In genomic region chr11:45404377-45405029, GRCm38 (mm10) we compare ENCODE assay signal across 21 mouse cellular contexts.
DNase-seq lines count a peak whose midpoint lies in the region; ATAC-seq and TF ChIP-seq lines count a peak whose summit lies in the region.
"Had no signal": no experiment of that assay in that cellular context is flagged by ENCODE, and none has a peak within 500 bp of the region (broad histone marks: within the 10 kb centered on the region; RNA-seq: fewer than 3 reads in every experiment).

No protein-coding gene starts in this region.

- H3K36me3 ChIP-seq in hindbrain, embryonic 14.5 days (replicated peaks; ENCODE audit: control insufficient read depth, insufficient read depth), result no peaks in the 10 kb centered on the region
- H3K36me3 ChIP-seq in hindbrain, embryonic 12.5 days, result no peaks in the 10 kb centered on the region
- no peaks in the 10 kb centered on the region for H3K36me3 ChIP-seq in midbrain, postnatal 0 days (ENCODE audit: insufficient read depth, low read length)
- H3K36me3 ChIP-seq in midbrain, embryonic 15.5 days (replicated peaks), result no peaks in the 10 kb centered on the region
- H3K36me3 ChIP-seq in neural tube, embryonic 14.5 days (ENCODE audit: control insufficient read depth, insufficient read depth, low read length), result no peaks in the 10 kb centered on the region
- no peaks in the 10 kb centered on the region for H3K36me3 ChIP-seq in forebrain, embryonic 16.5 days (ENCODE audit: control insufficient read depth, insufficient read depth)
- H3K36me3 ChIP-seq: embryonic facial prominence, embryonic 12.5 days; G1E; heart, embryonic 15.5 days had no signal

- DNase-seq in cerebellum, postnatal 10 days, result peak; percentile 61 to 76
- no peak for DNase-seq in cerebellum, adult 18-20 months
- DNase-seq in hindbrain, embryonic 14.5 days (ENCODE audit: low spot score), result no peak
- DNase-seq in midbrain, postnatal 0 days (ENCODE audit: low spot score), result peak; percentile 38
- DNase-seq: adrenal gland, adult 8-10 months; adrenal gland, postnatal 36 days; B cell, adult 2 months; cerebellum, adult 9-10 months; forebrain, postnatal 0 days; gastrocnemius, postnatal 14 days; heart, adult 2 months; heart, postnatal 14 days had no signal

- 63% methylated on average over 10 of the region's 10 CpGs for WGBS in hindbrain, embryonic 14.5 days
- WGBS in hindbrain, embryonic 12.5 days, result 53% methylated on average over 10 of the region's 10 CpGs
- 83% methylated on average over 10 of the region's 10 CpGs for WGBS in midbrain, postnatal 0 days
- WGBS in midbrain, embryonic 15.5 days, result 80% methylated on average over 10 of the region's 10 CpGs
- WGBS in neural tube, embryonic 14.5 days, result 61% methylated on average over 10 of the region's 10 CpGs
- WGBS in forebrain, embryonic 16.5 days, result 82% methylated on average over 10 of the region's 10 CpGs

- no peak overlapping the region for H3K9ac ChIP-seq in hindbrain, embryonic 14.5 days
- no peak overlapping the region for H3K9ac ChIP-seq in hindbrain, embryonic 12.5 days
- no peak overlapping the region for H3K9ac ChIP-seq in midbrain, postnatal 0 days (replicated peaks; ENCODE audit: low read length, poor library complexity, severe bottlenecking)
- H3K9ac ChIP-seq in midbrain, embryonic 15.5 days, result no peak overlapping the region
- no peak overlapping the region for H3K9ac ChIP-seq in neural tube, embryonic 14.5 days (replicated peaks; ENCODE audit: low read depth, low read length)
- no peak overlapping the region for H3K9ac ChIP-seq in forebrain, embryonic 16.5 days (replicated peaks; ENCODE audit: low read depth, low read length)
- H3K9ac ChIP-seq: embryonic facial prominence, embryonic 12.5 days; forebrain, postnatal 0 days; heart, embryonic 15.5 days had no signal

- H3K9me3 ChIP-seq in hindbrain, embryonic 14.5 days (ENCODE audit: control insufficient read depth, low read length), result no peaks in the 10 kb centered on the region
- H3K9me3 ChIP-seq in hindbrain, embryonic 12.5 days (replicated peaks), result no peaks in the 10 kb centered on the region
- no peaks in the 10 kb centered on the region for H3K9me3 ChIP-seq in midbrain, postnatal 0 days (ENCODE audit: low read length)
- H3K9me3 ChIP-seq in midbrain, embryonic 15.5 days, result no peaks in the 10 kb centered on the region
- no peaks in the 10 kb centered on the region for H3K9me3 ChIP-seq in neural tube, embryonic 14.5 days (ENCODE audit: control insufficient read depth, low read length)
- no peaks in the 10 kb centered on the region for H3K9me3 ChIP-seq in forebrain, embryonic 16.5 days (ENCODE audit: control insufficient read depth, low read length)
- H3K9me3 ChIP-seq: embryonic facial prominence, embryonic 12.5 days; G1E; heart, embryonic 15.5 days had no signal

- ATAC-seq in hindbrain, embryonic 14.5 days (ENCODE audit: low FRiP score), result peak; percentile 55
- ATAC-seq in hindbrain, embryonic 12.5 days (ENCODE audit: low FRiP score), result no peak
- ATAC-seq in midbrain, postnatal 0 days (ENCODE audit: low FRiP score), result no peak
- ATAC-seq in midbrain, embryonic 15.5 days (replicated peaks), result no peak
- peak; percentile 41; the same call in 1 of the 2 replicates for ATAC-seq in neural tube, embryonic 14.5 days (ENCODE audit: low read depth)
- ATAC-seq in forebrain, embryonic 16.5 days, result no peak
- ATAC-seq: CD4-positive, CD25-positive, alpha-beta regulatory T cell, adult 4 months; forebrain, postnatal 0 days had no signal

- H3K27me3 ChIP-seq in hindbrain, embryonic 14.5 days (ENCODE audit: control insufficient read depth, insufficient read depth, low read length), result no peaks in the 10 kb centered on the region
- H3K27me3 ChIP-seq in hindbrain, embryonic 12.5 days, result no peaks in the 10 kb centered on the region
- no peaks in the 10 kb centered on the region for H3K27me3 ChIP-seq in midbrain, postnatal 0 days (ENCODE audit: insufficient read depth, low read length)
- H3K27me3 ChIP-seq in midbrain, embryonic 15.5 days (replicated peaks), result no peaks in the 10 kb centered on the region
- no peaks in the 10 kb centered on the region for H3K27me3 ChIP-seq in neural tube, embryonic 14.5 days (ENCODE audit: control insufficient read depth, insufficient read depth, low read length)
- H3K27me3 ChIP-seq in forebrain, embryonic 16.5 days (replicated peaks; ENCODE audit: control insufficient read depth, insufficient read depth, low read length), result no peaks in the 10 kb centered on the region
- H3K27me3 ChIP-seq: embryonic facial prominence, embryonic 12.5 days; heart, embryonic 15.5 days had no signal

- H3K4me1 ChIP-seq in hindbrain, embryonic 14.5 days (replicated peaks; ENCODE audit: control insufficient read depth, insufficient read depth, low read length), result peaks cover 2% of the 10 kb centered on the region
- H3K4me1 ChIP-seq in hindbrain, embryonic 12.5 days, result 0 out of 2 replicates have a peak, but pooled peaks cover 5% of the 10 kb centered on the region
- no peaks in the 10 kb centered on the region for H3K4me1 ChIP-seq in midbrain, postnatal 0 days (ENCODE audit: insufficient read depth, low read length)
- no peaks in the 10 kb centered on the region for H3K4me1 ChIP-seq in midbrain, embryonic 15.5 days
- no peaks in the 10 kb centered on the region for H3K4me1 ChIP-seq in neural tube, embryonic 14.5 days (ENCODE audit: control insufficient read depth, insufficient read depth, low read length)
- H3K4me1 ChIP-seq in forebrain, embryonic 16.5 days (replicated peaks; ENCODE audit: control insufficient read depth, insufficient read depth, low read length), result no peaks in the 10 kb centered on the region
- H3K4me1 ChIP-seq: heart, embryonic 15.5 days had no signal

- no peak for TF ChIP-seq CTCF in midbrain, postnatal 0 days (IDR thresholded peaks at IDR 0.05)

- H3K27ac ChIP-seq in hindbrain, embryonic 14.5 days, result no peak overlapping the region
- H3K27ac ChIP-seq in hindbrain, embryonic 12.5 days, result no peak overlapping the region
- no peak overlapping the region for H3K27ac ChIP-seq in midbrain, postnatal 0 days (ENCODE audit: low read depth, low read length)
- H3K27ac ChIP-seq in midbrain, embryonic 15.5 days, result no peak overlapping the region
- no peak overlapping the region for H3K27ac ChIP-seq in neural tube, embryonic 14.5 days (ENCODE audit: low read depth, low read length)
- H3K27ac ChIP-seq in forebrain, embryonic 16.5 days (ENCODE audit: low read length), result no peak overlapping the region
- H3K27ac ChIP-seq: embryonic facial prominence, embryonic 12.5 days; heart, adult 2 months; heart, embryonic 15.5 days had no signal

- H3K4me3 ChIP-seq in hindbrain, embryonic 14.5 days (replicated peaks; ENCODE audit: low read length), result no peak overlapping the region
- H3K4me3 ChIP-seq in hindbrain, embryonic 12.5 days, result no peak overlapping the region
- no peak overlapping the region for H3K4me3 ChIP-seq in midbrain, postnatal 0 days (ENCODE audit: low read depth, low read length)
- H3K4me3 ChIP-seq in midbrain, embryonic 15.5 days, result no peak overlapping the region
- H3K4me3 ChIP-seq in neural tube, embryonic 14.5 days (ENCODE audit: low read depth, low read length), result no peak overlapping the region
- H3K4me3 ChIP-seq in forebrain, embryonic 16.5 days (replicated peaks; ENCODE audit: low read length), result no peak overlapping the region
- H3K4me3 ChIP-seq: embryonic facial prominence, embryonic 12.5 days; heart, adult 2 months; heart, embryonic 15.5 days had no signal

- no peak overlapping the region for H3K4me2 ChIP-seq in hindbrain, embryonic 14.5 days (replicated peaks)
- H3K4me2 ChIP-seq in hindbrain, embryonic 12.5 days (replicated peaks), result no peak overlapping the region
- H3K4me2 ChIP-seq in midbrain, postnatal 0 days (ENCODE audit: low read depth, low read length, poor library complexity, severe bottlenecking), result no peak overlapping the region
- no peak overlapping the region for H3K4me2 ChIP-seq in midbrain, embryonic 15.5 days
- no peak overlapping the region for H3K4me2 ChIP-seq in neural tube, embryonic 14.5 days (ENCODE audit: low read depth, low read length)
- H3K4me2 ChIP-seq in forebrain, embryonic 16.5 days (ENCODE audit: low read length), result no peak overlapping the region
- H3K4me2 ChIP-seq: embryonic facial prominence, embryonic 12.5 days; heart, embryonic 11.5 days; heart, embryonic 15.5 days had no signal

Comparison
In these comparisons a context has a peak if more than half of its experiments do, and no peak if none do; other contexts are left out.
1. DNase-seq: peak in cerebellum, postnatal 10 days (2 of 2) and midbrain, postnatal 0 days (single experiment); none in cerebellum, adult 18-20 months (0 of 2) and hindbrain, embryonic 14.5 days (single experiment).
2. ATAC-seq: peak in hindbrain, embryonic 14.5 days (single experiment) and neural tube, embryonic 14.5 days (single experiment); none in hindbrain, embryonic 12.5 days (single experiment), midbrain, postnatal 0 days (single experiment), midbrain, embryonic 15.5 days (single experiment) and forebrain, embryonic 16.5 days (single experiment).